Mouse (Mus musculus) lung, embryonic 16.5 days (tissue): ENCODE results near the gene Wdtc1. TPM values are rescaled to one million over a fixed set of nuclear protein-coding genes. Genes with fewer than 3 reads are reported as not detected.

ENCODE experiments used
- ATAC-seq: fragments of 200-750 bp; cut with Nextera tagmentation; 2 replicates; pipeline ENCODE4 v1.8.0; 2017; ENCODE audit warnings: low read depth, mild to moderate bottlenecking, moderate library complexity
- H3K27ac ChIP-seq: fragments of 300-500 bp; sonication (generic); 2 replicates; pipeline ENCODE4 v1.5.1; 2014; ENCODE audit warnings: mild to moderate bottlenecking, control low read depth, low read length
- H3K27me3 ChIP-seq: fragments of 300-500 bp; sonication (generic); 2 replicates; pipeline ENCODE4 v1.6.1; 2014; ENCODE audit warnings: low read depth, low read length, mixed read lengths; ENCODE audit not compliant: control insufficient read depth, insufficient read depth
- H3K36me3 ChIP-seq: fragments of 300-500 bp; sonication (generic); 2 replicates; pipeline ENCODE4 v1.6.1; 2014; ENCODE audit warnings: low read length; ENCODE audit not compliant: control insufficient read depth, insufficient read depth
- H3K4me1 ChIP-seq: fragments of 300-500 bp; sonication (generic); replicated peaks from 2 replicates; pipeline ENCODE4 v1.6.1; 2014; ENCODE audit warnings: low read length, mixed read lengths; ENCODE audit not compliant: control insufficient read depth, insufficient read depth
- H3K4me2 ChIP-seq: fragments of 300-500 bp; sonication (generic); 2 replicates; pipeline ENCODE4 v1.6.1; 2014; ENCODE audit warnings: low read depth, low read length, control low read depth
- H3K4me3 ChIP-seq: fragments of 300-500 bp; sonication (generic); 2 replicates; pipeline ENCODE4 v1.5.1; 2014; ENCODE audit warnings: mild to moderate bottlenecking, low read length, control low read depth
- H3K9ac ChIP-seq: fragments of 300-500 bp; sonication (generic); 2 replicates; pipeline ENCODE4 v1.6.1; 2014; ENCODE audit warnings: low read length, control low read depth
- H3K9me3 ChIP-seq: fragments of 300-500 bp; sonication (generic); 2 replicates; pipeline ENCODE4 v1.6.1; 2016; ENCODE audit warnings: low read length; ENCODE audit not compliant: control insufficient read depth
- WGBS: fragments of 180-500 bp; shearing (Covaris S2); extraction: QIAGEN DNeasy Blood & Tissue Kit; methylation state at CpG from one replicate; pipeline ENCODE4 v1.1.7; 2014; 5-methylcytosine and 5-hydroxymethylcytosine counted together
- polyA plus RNA-seq: library from polyadenylated mRNA; unstranded; fragments of >200 nt; fragmentation: Nextera tagmentation; extraction: Ambion mirVana; gene quantifications from 2 replicates; pipeline ENCODE4 v1.2.1, GENCODE M21; 2015

The Wdtc1 gene
- polyA plus RNA-seq, 1 experiment from 2014 or later = 11.8 TPM

- Histone ChIP-seq H3K4me1 (peaks cover 46% of the 10 kb centered on the region), H3K4me3 (no peak overlapping the region), H3K27me3 (no peaks in the 10 kb centered on the region), H3K36me3 (0 out of 2 replicates have a peak, but pooled peaks cover 2% of the 10 kb centered on the region), H3K9ac (no peak overlapping the region), H3K4me2 (no peak overlapping the region), H3K9me3 (no peaks in the 10 kb centered on the region), H3K27ac (peak overlapping the region; percentile 41; the same call in 1 of the 2 replicates)
- ATAC-seq = no peak
- WGBS = 46% methylated on average over 3 of the region's 3 CpGs
These were observed 26.6 kb upstream of the Wdtc1 start for GRCm38 (mm10) chr4:133379861-133380260.

DNA sequence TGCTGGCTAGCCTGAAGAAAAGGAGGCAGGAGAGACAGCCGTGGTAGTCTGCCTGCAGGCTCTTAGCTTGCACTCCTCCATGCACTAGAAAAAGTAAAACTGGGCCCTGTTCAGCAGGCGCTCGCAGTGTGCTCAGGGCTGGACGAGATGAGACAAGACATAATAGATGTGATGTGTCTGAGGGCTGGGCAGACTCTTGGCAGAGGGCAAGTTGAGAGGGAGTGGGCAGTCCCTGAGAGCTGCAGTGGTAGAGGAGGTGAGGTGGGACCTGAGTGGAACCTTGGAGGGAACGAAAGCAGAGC is 25.7 kb upstream of the Wdtc1 start:
- Histone ChIP-seq H3K4me3 (no peak overlapping the region), H3K4me1 (peaks cover 46% of the 10 kb centered on the region), H3K9ac (no peak overlapping the region), H3K27me3 (no peaks in the 10 kb centered on the region), H3K4me2 (0 out of 2 replicates have a peak overlapping the region, but pooled peaks have one; percentile 2), H3K9me3 (no peaks in the 10 kb centered on the region), H3K27ac (peak overlapping the region; percentile 51; the same call in 1 of the 2 replicates), H3K36me3 (0 out of 2 replicates have a peak, but pooled peaks cover 2% of the 10 kb centered on the region)
- 0 out of 2 replicates have a peak, but pooled peaks have one; percentile 31 for ATAC-seq
- WGBS = 23% methylated on average over 4 of the region's 5 CpGs

- H3K9ac ChIP-seq = no peak overlapping the region; the same call in 1 of the 2 replicates
- H3K9me3 ChIP-seq = no peaks in the 10 kb centered on the region
- H3K36me3 ChIP-seq = 0 out of 2 replicates have a peak, but pooled peaks cover 2% of the 10 kb centered on the region
- H3K4me2 ChIP-seq = no peak overlapping the region
- H3K27me3 ChIP-seq = no peaks in the 10 kb centered on the region
- ATAC-seq = peak; percentile 64
- no peak overlapping the region for H3K4me3 ChIP-seq
- H3K27ac ChIP-seq = peak overlapping the region; percentile 51
- H3K4me1 ChIP-seq = peaks cover 46% of the 10 kb centered on the region
- 29% methylated on average over 13 of the region's 13 CpGs for WGBS
These were observed 25.2 kb upstream of the Wdtc1 start for GRCm38 (mm10) chr4:133378236-133379045.

DNA sequence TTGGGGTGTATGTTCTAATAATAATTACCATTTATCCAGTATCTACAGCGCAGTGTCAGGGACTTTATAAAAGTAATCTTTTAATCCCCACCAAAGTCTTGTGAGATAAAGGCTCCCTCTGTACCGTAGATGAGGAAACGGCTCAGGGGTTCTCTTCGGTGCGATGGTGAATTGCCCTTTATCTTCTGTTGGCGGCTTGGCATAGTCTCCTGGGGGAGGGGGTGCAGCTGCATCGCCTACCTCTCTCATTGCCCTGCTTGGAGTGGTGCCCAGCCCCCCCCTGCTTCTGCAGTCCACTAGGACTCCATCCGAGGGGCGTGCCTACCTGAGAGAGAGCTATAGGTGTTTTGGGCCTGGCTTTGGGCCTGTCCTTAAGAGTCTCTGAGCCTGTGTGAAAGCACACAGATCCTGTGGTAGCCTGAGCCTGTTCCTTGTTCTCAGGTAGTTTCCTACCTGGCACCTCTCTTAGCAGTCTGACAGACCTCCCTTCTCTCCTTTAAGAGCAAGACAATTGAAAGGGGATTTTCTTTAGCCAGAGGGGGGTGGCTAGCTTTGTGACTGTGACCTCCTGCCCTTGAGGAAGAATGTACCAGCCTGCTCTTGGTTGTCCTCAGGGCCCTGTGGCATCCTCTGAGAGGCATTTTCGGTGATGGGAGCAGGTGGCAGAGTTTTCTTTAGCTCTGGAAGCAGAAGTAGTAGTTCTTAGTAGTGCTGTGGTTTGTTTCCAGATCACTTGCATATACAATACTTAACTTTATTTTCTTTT is 22.7 kb upstream of the Wdtc1 start:
- 56% methylated on average over 10 of the region's 10 CpGs for WGBS
- H3K9me3 ChIP-seq = no peaks in the 10 kb centered on the region
- no peaks in the 10 kb centered on the region for H3K36me3 ChIP-seq
- no peak overlapping the region for H3K9ac ChIP-seq
- H3K4me1 ChIP-seq = peaks cover 61% of the 10 kb centered on the region
- H3K4me2 ChIP-seq = no peak overlapping the region
- H3K4me3 ChIP-seq = no peak overlapping the region
- H3K27me3 ChIP-seq = no peaks in the 10 kb centered on the region
- ATAC-seq = peak; percentile 21; the same call in 1 of the 2 replicates
- peak overlapping the region; percentile 26; the same call in 1 of the 2 replicates for H3K27ac ChIP-seq

GRCm38 (mm10) chr4:133374011-133374410 is 20.7 kb upstream of the Wdtc1 start:
- Histone ChIP-seq H3K27ac (no peak overlapping the region), H3K4me1 (peaks cover 52% of the 10 kb centered on the region), H3K4me3 (no peak overlapping the region), H3K27me3 (no peaks in the 10 kb centered on the region), H3K4me2 (no peak overlapping the region), H3K36me3 (no peaks in the 10 kb centered on the region), H3K9me3 (no peaks in the 10 kb centered on the region), H3K9ac (no peak overlapping the region)
- 70% methylated on average over 4 of the region's 4 CpGs for WGBS
- no peak for ATAC-seq

DNA sequence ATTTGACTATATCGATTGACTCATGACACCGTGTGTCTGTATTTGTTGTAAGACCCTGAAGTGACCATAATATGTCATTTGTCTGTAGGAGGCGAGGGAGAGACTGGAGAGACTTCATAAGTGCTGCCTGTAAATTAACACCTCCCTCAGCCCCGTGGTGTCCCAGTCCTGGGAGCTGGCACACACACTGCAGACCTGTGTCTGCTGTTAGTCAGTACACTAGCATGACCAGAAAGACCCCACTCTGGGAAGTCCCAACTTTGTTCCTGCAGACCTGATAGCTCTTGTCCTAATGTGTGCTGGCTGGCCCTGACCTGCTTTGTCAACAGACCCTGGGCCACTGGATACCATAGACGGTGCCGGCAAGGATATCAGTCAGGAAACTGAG is 19.0 kb upstream of the Wdtc1 start:
- no peak for ATAC-seq
- peak overlapping the region; percentile 63; the same call in 1 of the 2 replicates for H3K9ac ChIP-seq
- peak overlapping the region; percentile 81 for H3K4me3 ChIP-seq
- H3K4me2 ChIP-seq = peak overlapping the region; percentile 77
- 42% methylated on average over 6 of the region's 6 CpGs for WGBS
- no peaks in the 10 kb centered on the region for H3K36me3 ChIP-seq
- peaks cover 35% of the 10 kb centered on the region for H3K4me1 ChIP-seq
- no peaks in the 10 kb centered on the region for H3K27me3 ChIP-seq
- no peaks in the 10 kb centered on the region for H3K9me3 ChIP-seq
- no peak overlapping the region for H3K27ac ChIP-seq

GRCm38 (mm10) chr4:133371621-133372277 is 18.5 kb upstream of the Wdtc1 start:
- Histone ChIP-seq H3K9me3 (no peaks in the 10 kb centered on the region), H3K27ac (no peak overlapping the region)

GRCm38 (mm10) chr4:133370298-133371274 is 17.3 kb upstream of the Wdtc1 start:
- Histone ChIP-seq H3K27me3 (no peaks in the 10 kb centered on the region), H3K27ac (no peak overlapping the region), H3K4me2 (peak overlapping the region; percentile 77), H3K4me3 (peak overlapping the region; percentile 81), H3K36me3 (no peaks in the 10 kb centered on the region), H3K4me1 (peaks cover 28% of the 10 kb centered on the region), H3K9me3 (no peaks in the 10 kb centered on the region), H3K9ac (peak overlapping the region; percentile 91)
- 63% methylated on average over 22 of the region's 22 CpGs for WGBS
- no peak for ATAC-seq

More at GRCm38 (mm10) chr4:133371621-133372277, 18.5 kb upstream of the Wdtc1 start:
- H3K4me2 ChIP-seq = peak overlapping the region; percentile 77
- peak overlapping the region; percentile 63 for H3K9ac ChIP-seq
- no peaks in the 10 kb centered on the region for H3K36me3 ChIP-seq
- no peaks in the 10 kb centered on the region for H3K27me3 ChIP-seq
- peaks cover 35% of the 10 kb centered on the region for H3K4me1 ChIP-seq
- ATAC-seq = no peak
- peak overlapping the region; percentile 81 for H3K4me3 ChIP-seq
- 46% methylated on average over 7 of the region's 7 CpGs for WGBS
